Mouse (Mus musculus) forebrain, embryonic 11.5 days (tissue): ENCODE results near the gene Ano8. TPM values are rescaled to one million over a fixed set of nuclear protein-coding genes. Genes with fewer than 3 reads are reported as not detected.

Experiments used
- ATAC-seq: fragments of 200-750 bp; cut with Nextera tagmentation; replicated peaks from 2 replicates; pipeline ENCODE4 v1.8.0; 2017; ENCODE audit warnings: moderate TSS enrichment; ENCODE audit not compliant: low FRiP score
- DNase-seq: peaks from one replicate; pipeline ENCODE4 v3.0.0-alpha.2; 2017; ENCODE audit warnings: low spot score
- H3K27ac ChIP-seq: fragments of 300-500 bp; sonication (generic); 2 replicates; pipeline ENCODE4 v1.5.1; 2014; ENCODE audit warnings: low read depth, low read length
- H3K27me3 ChIP-seq: fragments of 300-500 bp; sonication (generic); 2 replicates; pipeline ENCODE4 v1.6.1; 2014; ENCODE audit warnings: mild to moderate bottlenecking, low read length, mixed read lengths; ENCODE audit not compliant: control insufficient read depth, insufficient read depth
- H3K36me3 ChIP-seq: fragments of 300-500 bp; sonication (generic); 2 replicates; pipeline ENCODE4 v1.6.1; 2014; ENCODE audit warnings: mild to moderate bottlenecking, low read length, moderate library complexity, mixed read lengths; ENCODE audit not compliant: control insufficient read depth, insufficient read depth
- H3K4me1 ChIP-seq: fragments of 300-500 bp; sonication (generic); replicated peaks from 2 replicates; pipeline ENCODE4 v1.6.1; 2014; ENCODE audit warnings: low read length, mixed read lengths; ENCODE audit not compliant: control insufficient read depth, insufficient read depth
- H3K4me2 ChIP-seq: fragments of 300-500 bp; sonication (generic); 2 replicates; pipeline ENCODE4 v1.6.1; 2014; ENCODE audit warnings: low read depth, mild to moderate bottlenecking, low read length, moderate library complexity, mixed read lengths; ENCODE audit not compliant: severe bottlenecking
- H3K4me3 ChIP-seq: fragments of 300-500 bp; sonication (generic); 2 replicates; pipeline ENCODE4 v1.5.1; 2014; ENCODE audit warnings: low read depth, low read length
- H3K9ac ChIP-seq: fragments of 300-500 bp; sonication (generic); 2 replicates; pipeline ENCODE4 v1.6.1; 2014; ENCODE audit warnings: low read length
- H3K9me3 ChIP-seq: fragments of 300-500 bp; sonication (generic); 2 replicates; pipeline ENCODE4 v1.6.1; 2016; ENCODE audit warnings: low read length, mixed read lengths; ENCODE audit not compliant: control insufficient read depth
- WGBS: fragments of 180-500 bp; shearing (Covaris S2); extraction: QIAGEN DNeasy Blood & Tissue Kit; methylation state at CpG from one replicate; pipeline ENCODE4 v1.1.7; 2014; 5-methylcytosine and 5-hydroxymethylcytosine counted together
- polyA plus RNA-seq: library from polyadenylated mRNA; unstranded; fragments of >200 nt; fragmentation: Nextera tagmentation; extraction: Ambion mirVana; gene quantifications from 2 replicates; pipeline ENCODE4 v1.2.1, GENCODE M21; 2014

Gene Ano8
- polyA plus RNA-seq, 1 experiment from 2014 or later: 5.7 TPM

- H3K4me3 ChIP-seq: no peak overlapping the region
- peaks cover 30% of the 10 kb centered on the region for H3K27me3 ChIP-seq
- no peaks in the 10 kb centered on the region for H3K36me3 ChIP-seq
- H3K27ac ChIP-seq: no peak overlapping the region
- H3K9ac ChIP-seq: no peak overlapping the region
- no peaks in the 10 kb centered on the region for H3K9me3 ChIP-seq
- H3K4me1 ChIP-seq: peaks cover 5% of the 10 kb centered on the region; the same call in 1 of the 2 replicates
- no peak for ATAC-seq
- no peak for DNase-seq
- WGBS: 84% methylated on average over 4 of the region's 4 CpGs
- H3K4me2 ChIP-seq: no peak overlapping the region
These were observed 20.2 kb upstream of the Ano8 start for GRCm38 (mm10) chr8:71505979-71506378.

GRCm38 (mm10) chr8:71505326-71505725, 19.6 kb upstream of the Ano8 start:
- Histone ChIP-seq H3K4me2 (no peak overlapping the region), H3K27ac (no peak overlapping the region), H3K4me3 (no peak overlapping the region), H3K27me3 (peaks cover 30% of the 10 kb centered on the region), H3K4me1 (peaks cover 5% of the 10 kb centered on the region; the same call in 1 of the 2 replicates), H3K36me3 (no peaks in the 10 kb centered on the region), H3K9me3 (no peaks in the 10 kb centered on the region), H3K9ac (no peak overlapping the region)
- ATAC-seq (no peak), DNase-seq (no peak)
- WGBS: 96% methylated on average over 4 of the region's 4 CpGs

GRCm38 (mm10) chr8:71504349-71504748, 18.6 kb upstream of the Ano8 start:
- 83% methylated on average over 4 of the region's 4 CpGs for WGBS
- ATAC-seq (no peak), DNase-seq (no peak)
- Histone ChIP-seq H3K4me3 (no peak overlapping the region), H3K9ac (no peak overlapping the region), H3K9me3 (no peaks in the 10 kb centered on the region), H3K4me1 (peaks cover 5% of the 10 kb centered on the region; the same call in 1 of the 2 replicates), H3K27me3 (peaks cover 30% of the 10 kb centered on the region), H3K4me2 (no peak overlapping the region), H3K36me3 (no peaks in the 10 kb centered on the region), H3K27ac (no peak overlapping the region)

- Histone ChIP-seq H3K9ac (no peak overlapping the region), H3K4me2 (no peak overlapping the region), H3K4me3 (no peak overlapping the region), H3K36me3 (no peaks in the 10 kb centered on the region), H3K27ac (0 out of 2 replicates have a peak overlapping the region, but pooled peaks have one; percentile 18), H3K4me1 (peaks cover 6% of the 10 kb centered on the region; the same call in 1 of the 2 replicates), H3K9me3 (no peaks in the 10 kb centered on the region), H3K27me3 (no peaks in the 10 kb centered on the region)
- ATAC-seq (no peak), DNase-seq (no peak)
- whole genome bisulfite sequencing: 50% methylated on average over 15 of the region's 16 CpGs
These were observed 13.3 kb upstream of the Ano8 start for GRCm38 (mm10) chr8:71498816-71499690.

- Histone ChIP-seq H3K27ac (0 out of 2 replicates have a peak overlapping the region, but pooled peaks have one; percentile 18), H3K9ac (no peak overlapping the region), H3K9me3 (no peaks in the 10 kb centered on the region), H3K4me2 (no peak overlapping the region), H3K27me3 (no peaks in the 10 kb centered on the region), H3K4me1 (peaks cover 6% of the 10 kb centered on the region; the same call in 1 of the 2 replicates), H3K36me3 (no peaks in the 10 kb centered on the region), H3K4me3 (no peak overlapping the region)
- no peak for DNase-seq
- ATAC-seq: no peak
- 29% methylated on average over 15 of the region's 15 CpGs for WGBS
These were observed 12.2 kb upstream of the Ano8 start for GRCm38 (mm10) chr8:71497881-71498501.

GRCm38 (mm10) chr8:71497077-71497645, 11.4 kb upstream of the Ano8 start:
- Histone ChIP-seq H3K27me3 (no peaks in the 10 kb centered on the region), H3K9ac (no peak overlapping the region), H3K9me3 (no peaks in the 10 kb centered on the region), H3K27ac (no peak overlapping the region), H3K4me1 (peaks cover 6% of the 10 kb centered on the region; the same call in 1 of the 2 replicates), H3K4me2 (no peak overlapping the region), H3K4me3 (no peak overlapping the region), H3K36me3 (peaks cover 2% of the 10 kb centered on the region; the same call in 1 of the 2 replicates)
- 93% methylated on average over 1 of the region's 1 CpGs for WGBS
- ATAC-seq (no peak), DNase-seq (no peak)

- DNase-seq (no peak), ATAC-seq (no peak)
- H3K27ac ChIP-seq: no peak overlapping the region; the same call in 1 of the 2 replicates
- no peak overlapping the region for H3K4me3 ChIP-seq
- H3K36me3 ChIP-seq: peaks cover 2% of the 10 kb centered on the region; the same call in 1 of the 2 replicates
- H3K4me2 ChIP-seq: no peak overlapping the region
- WGBS: 63% methylated on average over 11 of the region's 11 CpGs
- no peaks in the 10 kb centered on the region for H3K9me3 ChIP-seq
- no peaks in the 10 kb centered on the region for H3K27me3 ChIP-seq
- H3K4me1 ChIP-seq: peaks cover 6% of the 10 kb centered on the region; the same call in 1 of the 2 replicates
- H3K9ac ChIP-seq: no peak overlapping the region
These were observed 10.7 kb upstream of the Ano8 start for GRCm38 (mm10) chr8:71496481-71496880.

GRCm38 (mm10) chr8:71495811-71496210, 10.0 kb upstream of the Ano8 start:
- Histone ChIP-seq H3K4me2 (no peak overlapping the region), H3K4me3 (no peak overlapping the region), H3K27me3 (no peaks in the 10 kb centered on the region), H3K27ac (no peak overlapping the region; the same call in 1 of the 2 replicates), H3K9ac (no peak overlapping the region), H3K4me1 (peaks cover 6% of the 10 kb centered on the region; the same call in 1 of the 2 replicates), H3K36me3 (peaks cover 2% of the 10 kb centered on the region; the same call in 1 of the 2 replicates), H3K9me3 (no peaks in the 10 kb centered on the region)
- ATAC-seq: no peak
- WGBS: 95% methylated on average over 5 of the region's 5 CpGs
- no peak for DNase-seq
